Mouse (Mus musculus) CD8-positive naive resting alpha-beta T cell, adult 57 days (primary cell): ENCODE data around the gene Kcng3. TPM values are rescaled to one million over a fixed set of nuclear protein-coding genes. Genes with fewer than 3 reads are reported as not detected.

ENCODE experiments used
- total RNA-seq: library from RNA; stranded (reverse); gene quantifications from one replicate; pipeline ENCODE4 v1.2.4, GENCODE M21; 2023

Kcng3 gene
- 0.18 TPM for total RNA-seq

GRCm38 (mm10) chr17:83631783-83632652 is at the start of gene Kcng3:
Gene Kcng3, minus strand, starts transcription at chr17:83631895.

Other genes starting within 250 kb of the Kcng3 start
- 372 TPM for gene Cox7a2l, start 114.6 kb downstream of the Kcng3 start, total RNA-seq
- 154 TPM for gene Mta3, start 74.3 kb upstream of the Kcng3 start, total RNA-seq
- 34.8 TPM for gene Haao, start 216.1 kb upstream of the Kcng3 start, total RNA-seq